Mouse (Mus musculus) neural tube, embryonic 14.5 days (tissue): ENCODE measurements around the gene Vps45. TPM values are rescaled to one million over a fixed set of nuclear protein-coding genes. Genes with fewer than 3 reads are reported as not detected.

Experiments used
- ATAC-seq: fragments of 200-750 bp; cut with Nextera tagmentation; 2 replicates; pipeline ENCODE4 v1.8.0; 2017; ENCODE audit warnings: low read depth, mild to moderate bottlenecking, moderate TSS enrichment, moderate library complexity
- H3K27ac ChIP-seq: fragments of 300-500 bp; sonication (generic); 2 replicates; pipeline ENCODE4 v1.5.1; 2014; ENCODE audit warnings: low read depth, mild to moderate bottlenecking, control low read depth, low read length, moderate library complexity, mixed read lengths
- H3K27me3 ChIP-seq: fragments of 300-500 bp; sonication (generic); 2 replicates; pipeline ENCODE4 v1.6.1; 2014; ENCODE audit warnings: low read length; ENCODE audit not compliant: control insufficient read depth, insufficient read depth
- H3K36me3 ChIP-seq: fragments of 300-500 bp; sonication (generic); 2 replicates; pipeline ENCODE4 v1.6.1; 2014; ENCODE audit warnings: low read length, mixed read lengths; ENCODE audit not compliant: control insufficient read depth, insufficient read depth
- H3K4me1 ChIP-seq: fragments of 300-500 bp; sonication (generic); 2 replicates; pipeline ENCODE4 v1.6.1; 2014; ENCODE audit warnings: low read length; ENCODE audit not compliant: control insufficient read depth, insufficient read depth
- H3K4me2 ChIP-seq: fragments of 300-500 bp; sonication (generic); 2 replicates; pipeline ENCODE4 v1.6.1; 2014; ENCODE audit warnings: mild to moderate bottlenecking, low read depth, low read length, control low read depth
- H3K4me3 ChIP-seq: fragments of 300-500 bp; sonication (generic); 2 replicates; pipeline ENCODE4 v1.5.1; 2014; ENCODE audit warnings: low read depth, low read length, control low read depth, mixed read lengths
- H3K9ac ChIP-seq: fragments of 300-500 bp; sonication (generic); replicated peaks from 2 replicates; pipeline ENCODE4 v1.6.1; 2014; ENCODE audit warnings: low read depth, mild to moderate bottlenecking, control low read depth, low read length, mixed read lengths
- H3K9me3 ChIP-seq: fragments of 300-500 bp; sonication (generic); 2 replicates; pipeline ENCODE4 v1.6.1; 2016; ENCODE audit warnings: low read length; ENCODE audit not compliant: control insufficient read depth
- WGBS: fragments of 180-500 bp; shearing (Covaris S2); extraction: QIAGEN DNeasy Blood & Tissue Kit; methylation state at CpG from one replicate; pipeline ENCODE4 v1.1.7; 2014; 5-methylcytosine and 5-hydroxymethylcytosine counted together
- polyA plus RNA-seq: library from polyadenylated mRNA; unstranded; fragments of >200 nt; fragmentation: Nextera tagmentation; extraction: Ambion mirVana; gene quantifications from 2 replicates; pipeline ENCODE4 v1.2.1, GENCODE M21; 2014

The Vps45 gene
- polyA plus RNA-seq, 1 experiment from 2014 or later: 45.6 TPM

DNA sequence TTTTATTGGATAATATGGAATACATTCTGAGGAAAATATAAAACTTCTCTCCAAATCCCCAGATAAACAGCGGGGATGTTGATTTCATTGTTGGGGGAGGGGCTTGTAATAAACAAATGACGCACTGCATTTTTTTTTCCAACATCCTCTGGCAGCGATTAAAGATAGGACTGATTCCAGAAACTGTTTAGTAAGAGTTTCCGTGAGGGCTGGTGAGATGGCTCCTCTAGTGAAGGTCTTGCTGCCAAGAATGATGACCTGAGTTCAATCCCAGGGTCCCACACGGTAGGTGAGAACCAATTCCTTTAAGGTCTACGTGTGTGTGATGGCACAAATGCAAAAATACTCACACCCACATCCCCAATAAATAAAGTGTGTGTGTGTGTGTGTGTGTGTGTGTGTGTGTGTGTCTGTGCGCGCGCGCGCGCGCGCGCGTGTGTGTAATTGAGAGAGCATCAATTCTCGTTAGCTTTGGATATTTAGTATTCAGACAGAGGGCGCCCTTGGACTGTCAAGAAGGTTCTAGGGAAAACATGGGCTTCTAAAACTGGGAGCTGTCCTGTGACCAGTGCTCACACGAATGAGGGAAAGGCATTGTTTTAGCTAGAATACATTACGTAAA lies 7.6 kb upstream of the Vps45 start:
- Histone ChIP-seq H3K4me2 (no peak overlapping the region), H3K9me3 (no peaks in the 10 kb centered on the region), H3K4me3 (no peak overlapping the region), H3K27me3 (no peaks in the 10 kb centered on the region), H3K36me3 (no peaks in the 10 kb centered on the region), H3K27ac (no peak overlapping the region), H3K4me1 (no peaks in the 10 kb centered on the region), H3K9ac (no peak overlapping the region)
- 56% methylated on average over 20 of the region's 20 CpGs for WGBS
- no peak; the same call in 1 of the 2 replicates for ATAC-seq

DNA sequence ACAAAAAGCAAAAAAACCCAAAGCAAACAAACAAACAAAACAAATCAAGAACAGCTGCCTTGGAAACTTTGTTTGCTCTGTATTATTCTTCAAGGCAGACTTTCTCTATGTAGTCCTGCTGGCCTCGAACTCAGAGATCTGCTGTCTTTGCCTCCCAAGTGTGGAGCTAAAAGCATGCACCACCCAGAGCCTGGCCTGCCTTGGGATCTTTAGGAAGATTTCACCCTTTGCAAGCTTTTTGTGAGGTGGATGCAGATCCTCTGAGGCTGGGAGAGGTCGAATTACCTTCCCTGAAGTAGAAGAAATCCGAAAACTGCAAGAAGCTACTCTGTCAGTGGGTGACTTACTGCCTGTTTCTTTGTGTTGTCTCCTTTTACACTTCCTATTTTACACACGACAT lies 6.9 kb upstream of the Vps45 start:
- Histone ChIP-seq H3K27ac (no peak overlapping the region), H3K9me3 (no peaks in the 10 kb centered on the region), H3K9ac (no peak overlapping the region), H3K27me3 (no peaks in the 10 kb centered on the region), H3K36me3 (no peaks in the 10 kb centered on the region), H3K4me2 (no peak overlapping the region), H3K4me3 (no peak overlapping the region), H3K4me1 (no peaks in the 10 kb centered on the region)
- ATAC-seq: no peak
- 42% methylated on average over 4 of the region's 4 CpGs for WGBS

DNA sequence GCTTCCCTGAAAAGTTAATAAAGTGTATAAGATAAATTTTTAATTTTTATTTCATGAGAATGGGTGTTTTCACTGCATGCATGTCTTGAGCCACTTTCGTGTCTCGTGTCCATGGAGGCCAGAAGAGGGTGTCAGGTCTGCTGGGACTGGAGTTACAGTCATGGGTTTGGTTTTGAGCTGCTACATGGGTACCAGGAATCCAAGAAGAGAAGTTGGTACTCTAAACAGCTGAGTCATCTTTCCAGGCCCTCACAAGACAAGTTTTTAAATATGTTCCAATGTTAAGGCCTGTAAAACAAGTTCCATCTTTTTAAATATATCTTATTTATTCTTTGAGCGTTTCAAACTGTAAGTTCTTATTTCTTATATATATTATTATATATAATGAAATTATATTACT lies 6.0 kb upstream of the Vps45 start:
- H3K27me3 ChIP-seq: no peaks in the 10 kb centered on the region
- no peaks in the 10 kb centered on the region for H3K9me3 ChIP-seq
- no peak overlapping the region for H3K4me2 ChIP-seq
- H3K9ac ChIP-seq: no peak overlapping the region
- no peak overlapping the region for H3K27ac ChIP-seq
- no peaks in the 10 kb centered on the region for H3K4me1 ChIP-seq
- no peak for ATAC-seq
- no peak overlapping the region for H3K4me3 ChIP-seq
- 89% methylated on average over 3 of the region's 3 CpGs for WGBS
- H3K36me3 ChIP-seq: no peaks in the 10 kb centered on the region

DNA sequence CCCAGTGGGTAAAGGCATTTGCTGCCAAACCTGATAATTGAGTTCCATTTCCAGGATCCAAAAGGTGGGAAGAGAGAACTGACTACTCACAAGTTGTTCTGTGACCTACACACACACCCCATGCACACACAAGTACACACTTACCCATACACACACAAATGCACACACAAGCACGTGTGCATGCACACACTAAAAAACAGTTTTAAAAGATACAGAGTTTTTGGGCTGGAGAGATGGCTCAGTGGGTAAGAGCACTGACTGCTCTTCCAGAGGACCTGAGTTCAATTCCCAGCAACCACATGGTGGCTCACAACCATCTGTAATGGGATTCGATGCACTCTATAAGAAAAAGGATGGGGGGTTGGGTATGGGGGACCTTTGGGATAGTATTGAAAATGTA lies 5.0 kb upstream of the Vps45 start:
- ATAC-seq: no peak
- H3K4me2 ChIP-seq: no peak overlapping the region
- H3K9me3 ChIP-seq: no peaks in the 10 kb centered on the region
- no peak overlapping the region for H3K4me3 ChIP-seq
- 79% methylated on average over 2 of the region's 2 CpGs for WGBS
- no peak overlapping the region for H3K9ac ChIP-seq
- no peaks in the 10 kb centered on the region for H3K36me3 ChIP-seq
- H3K27me3 ChIP-seq: no peaks in the 10 kb centered on the region
- H3K27ac ChIP-seq: no peak overlapping the region
- H3K4me1 ChIP-seq: no peaks in the 10 kb centered on the region

DNA sequence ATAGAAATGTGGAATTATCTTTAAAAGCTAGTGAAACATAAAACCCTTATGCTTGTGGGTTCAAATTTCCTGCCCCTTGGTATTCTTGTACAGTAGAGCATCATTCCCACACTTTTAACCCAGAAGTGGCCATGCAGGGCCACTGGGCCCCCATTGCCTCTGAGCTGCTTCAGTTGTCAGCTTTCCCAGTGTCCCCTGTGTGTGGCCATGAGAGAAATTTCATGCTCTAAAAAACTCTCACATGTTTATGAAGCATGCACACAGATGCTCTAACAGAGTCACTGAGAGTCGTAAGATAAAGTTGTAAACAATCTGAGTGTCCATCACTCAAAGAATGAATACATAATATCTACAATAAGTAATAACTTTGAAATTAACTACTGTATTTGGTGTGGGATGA lies 1.9 kb upstream of the Vps45 start:
- Histone ChIP-seq H3K4me2 (no peak overlapping the region), H3K9ac (no peak overlapping the region), H3K27ac (no peak overlapping the region), H3K4me1 (0 out of 2 replicates have a peak, but pooled peaks cover 7% of the 10 kb centered on the region), H3K9me3 (no peaks in the 10 kb centered on the region), H3K4me3 (no peak overlapping the region), H3K36me3 (no peaks in the 10 kb centered on the region), H3K27me3 (no peaks in the 10 kb centered on the region)
- WGBS: 91% methylated on average over 1 of the region's 1 CpGs
- no peak for ATAC-seq

DNA sequence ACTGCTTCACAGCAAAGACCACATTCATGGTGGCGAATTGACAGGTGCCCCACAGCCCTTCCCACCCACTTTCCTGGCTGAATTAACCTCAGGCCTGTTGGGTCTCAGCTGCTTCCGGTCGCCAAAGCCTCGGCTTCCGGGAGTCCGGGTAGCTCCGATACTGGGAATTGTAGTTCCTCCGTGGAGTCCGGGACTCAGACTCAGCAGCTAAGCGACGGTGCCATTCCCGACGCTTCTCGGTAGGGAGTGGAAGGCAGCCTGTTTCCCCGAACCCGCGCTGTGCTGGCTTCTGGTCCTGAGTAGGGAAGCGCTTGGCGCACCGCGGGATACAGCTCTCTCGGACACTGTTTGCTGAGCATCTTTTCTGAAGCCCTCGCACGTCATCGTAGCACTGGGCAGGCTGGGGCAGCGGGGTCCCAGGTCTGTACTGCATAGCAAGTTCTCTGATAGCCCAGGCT lies 490 bp downstream of the Vps45 start:
- Histone ChIP-seq H3K27me3 (no peaks in the 10 kb centered on the region), H3K27ac (peak overlapping the region; percentile 90), H3K36me3 (peaks cover 3% of the 10 kb centered on the region; the same call in 1 of the 2 replicates), H3K4me1 (0 out of 2 replicates have a peak, but pooled peaks cover 7% of the 10 kb centered on the region), H3K4me3 (peak overlapping the region; percentile 55), H3K9me3 (no peaks in the 10 kb centered on the region), H3K4me2 (peak overlapping the region; percentile 67), H3K9ac (peak overlapping the region; percentile 69)
- WGBS: under 1% methylated on average over 26 of the region's 26 CpGs
- ATAC-seq: peak; percentile 97

DNA sequence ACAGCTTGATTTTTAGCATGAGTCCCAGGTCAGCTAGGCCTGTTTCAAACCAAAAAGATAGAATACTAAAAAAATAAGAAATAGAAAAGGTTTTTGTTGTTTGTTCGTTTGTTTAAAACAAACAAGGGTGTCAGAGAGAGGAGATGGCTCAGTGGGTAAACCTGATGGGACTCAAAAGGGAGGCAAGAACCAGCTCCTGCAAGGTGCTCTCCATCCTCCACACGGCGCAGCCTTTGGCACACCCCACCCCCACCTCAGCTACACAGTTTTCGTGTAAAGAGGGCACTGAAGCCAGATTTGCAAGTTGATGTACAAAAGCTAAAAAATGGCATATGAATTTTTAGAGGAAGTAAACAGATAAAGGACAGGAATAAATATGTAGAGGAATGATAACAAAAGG lies 2.2 kb downstream of the Vps45 start:
- no peak overlapping the region for H3K4me3 ChIP-seq
- 0 out of 2 replicates have a peak, but pooled peaks cover 7% of the 10 kb centered on the region for H3K4me1 ChIP-seq
- no peaks in the 10 kb centered on the region for H3K9me3 ChIP-seq
- 88% methylated on average over 4 of the region's 4 CpGs for WGBS
- H3K4me2 ChIP-seq: no peak overlapping the region
- peaks cover 7% of the 10 kb centered on the region; the same call in 1 of the 2 replicates for H3K36me3 ChIP-seq
- H3K9ac ChIP-seq: no peak overlapping the region
- H3K27me3 ChIP-seq: no peaks in the 10 kb centered on the region
- H3K27ac ChIP-seq: no peak overlapping the region
- ATAC-seq: no peak

DNA sequence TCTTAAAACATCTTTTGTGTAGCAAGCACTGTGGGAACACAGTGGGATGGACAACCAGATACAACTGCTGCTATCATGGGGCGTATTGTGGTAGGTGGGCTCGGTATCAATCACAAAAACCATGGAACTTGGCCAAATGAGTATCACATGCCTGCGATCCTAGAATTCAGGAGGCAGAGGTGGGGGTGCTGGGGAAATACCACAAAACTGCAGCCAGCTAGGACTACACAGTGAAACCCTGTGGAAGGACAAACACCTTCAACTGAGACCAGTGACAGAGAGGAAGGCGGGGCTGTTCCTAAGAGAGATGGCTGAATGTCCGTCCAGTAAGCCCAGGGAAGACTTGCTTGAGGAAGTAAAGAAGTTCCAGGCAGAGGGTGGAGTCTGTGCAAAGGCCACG lies 3.0 kb downstream of the Vps45 start:
- WGBS: 86% methylated on average over 6 of the region's 6 CpGs

DNA sequence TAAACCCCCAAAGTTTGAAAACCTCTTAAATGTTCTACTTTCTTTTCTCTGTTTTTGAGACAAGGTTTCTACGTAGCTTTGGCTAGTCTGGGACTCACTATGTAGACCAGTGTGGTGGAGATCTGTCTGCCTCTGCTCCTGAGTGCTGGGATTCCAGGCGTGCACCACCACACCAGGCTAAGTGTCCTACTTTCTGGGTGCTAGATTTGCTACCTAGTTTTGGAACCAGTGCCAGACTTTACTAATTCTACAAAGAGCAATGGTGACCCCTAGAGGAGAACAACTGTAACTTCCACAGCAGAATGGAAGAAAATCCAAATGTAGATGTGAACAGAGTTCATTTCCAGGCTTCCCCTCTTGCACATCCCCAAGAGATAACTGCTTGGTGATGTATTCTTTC lies 6.4 kb downstream of the Vps45 start:
- Histone ChIP-seq H3K9ac (no peak overlapping the region), H3K27ac (no peak overlapping the region), H3K9me3 (no peaks in the 10 kb centered on the region), H3K4me1 (0 out of 2 replicates have a peak, but pooled peaks cover 3% of the 10 kb centered on the region), H3K4me3 (no peak overlapping the region), H3K4me2 (no peak overlapping the region), H3K27me3 (no peaks in the 10 kb centered on the region), H3K36me3 (peaks cover 12% of the 10 kb centered on the region; the same call in 1 of the 2 replicates)
- ATAC-seq: no peak
- 50% methylated on average over 2 of the region's 2 CpGs for WGBS

More for the DNA sequence above, 3.0 kb downstream of the Vps45 start:
- Histone ChIP-seq H3K9me3 (no peaks in the 10 kb centered on the region), H3K4me1 (0 out of 2 replicates have a peak, but pooled peaks cover 7% of the 10 kb centered on the region), H3K27ac (no peak overlapping the region), H3K4me2 (no peak overlapping the region), H3K27me3 (no peaks in the 10 kb centered on the region), H3K4me3 (no peak overlapping the region), H3K9ac (no peak overlapping the region), H3K36me3 (peaks cover 7% of the 10 kb centered on the region; the same call in 1 of the 2 replicates)
- ATAC-seq: no peak
